Mouse (Mus musculus): ENCODE results near the gene Garnl3.

- no peak for TF ChIP-seq CTCF (IDR thresholded peaks at IDR 0.05; ENCODE audit: low read depth)
- TF ChIP-seq EP300 (IDR thresholded peaks at IDR 0.05; ENCODE audit: low read depth): no peak
These were observed 131.7 kb downstream of the Garnl3 start for GRCm38 (mm10) chr2:32999752-33000151.
